Mouse (Mus musculus) kidney, adult 10 weeks (tissue): ENCODE results near the gene Igfbp4. TPM values are rescaled to one million over a fixed set of nuclear protein-coding genes. Genes with fewer than 3 reads are reported as not detected.

Experiments used
- polyA plus RNA-seq: library from polyadenylated mRNA; stranded (reverse); fragments of 350-450 nt; fragmentation: Illumina TruSeq; extraction: RNeasy Lipid Tissue Mini Kit (QIAGEN cat#74804); gene quantifications from one replicate; pipeline ENCODE4 v1.2.3, GENCODE M21; 2014; ENCODE audit warnings: low read depth, low replicate concordance

Igfbp4 gene
- polyA plus RNA-seq: 113 TPM

DNA sequence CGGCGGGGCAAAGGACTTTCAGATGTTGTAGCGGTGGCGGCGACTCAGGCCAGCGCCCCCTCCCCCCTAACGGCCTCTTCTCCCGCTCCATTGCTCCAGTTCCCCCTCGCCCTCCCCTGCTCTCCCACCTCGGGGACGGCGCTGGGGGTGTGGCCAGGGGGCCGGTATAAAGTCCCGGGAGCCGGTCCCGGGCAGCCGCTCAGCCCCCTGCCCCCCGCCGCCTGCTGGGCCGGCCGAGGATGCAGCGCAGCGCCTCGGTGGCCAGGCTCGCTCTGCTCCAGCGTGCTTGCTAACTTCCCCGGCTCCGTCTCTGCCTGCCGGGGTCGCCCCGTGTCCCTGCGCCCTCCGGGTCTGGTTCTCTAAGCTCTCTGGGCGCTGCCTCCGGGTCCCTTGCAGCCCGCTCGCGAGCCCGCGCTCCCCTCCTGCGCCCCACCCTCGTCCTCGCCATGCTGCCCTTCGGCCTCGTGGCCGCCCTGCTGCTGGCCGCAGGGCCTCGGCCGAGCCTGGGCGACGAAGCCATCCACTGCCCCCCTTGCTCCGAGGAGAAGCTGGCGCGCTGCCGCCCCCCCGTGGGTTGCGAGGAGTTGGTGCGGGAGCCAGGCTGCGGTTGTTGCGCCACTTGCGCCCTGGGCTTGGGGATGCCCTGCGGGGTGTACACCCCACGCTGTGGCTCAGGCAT, at the start of gene Igfbp4:
Gene Igfbp4 (plus strand): TSS at position 194 of the 679 bp plus-strand sequence.

GRCm38 (mm10) chr11:99023500-99024467, 17.3 kb upstream of the Igfbp4 start, which contains the start of gene Top2a:
Top2a (minus strand) TSS chr11:99024189.

GRCm38 (mm10) chr11:99089077-99089601, 48.1 kb downstream of the Igfbp4 start, which contains the start of gene Tns4:
Tns4 (minus strand) TSS chr11:99089306.

Other genes starting within 250 kb of the Igfbp4 start
- 52.8 TPM for gene Msl1, start 245.7 kb upstream of the Igfbp4 start, polyA plus RNA-seq
- 12.8 TPM for gene Casc3, start 236.3 kb upstream of the Igfbp4 start, polyA plus RNA-seq
- gene Rapgefl1, start 204.5 kb upstream of the Igfbp4 start, polyA plus RNA-seq: 1.0 TPM
- gene Wipf2, start 177.6 kb upstream of the Igfbp4 start, polyA plus RNA-seq: 8.2 TPM
- gene Cdc6, start 133.4 kb upstream of the Igfbp4 start, polyA plus RNA-seq: not detected
- 0.77 TPM for gene Rara, start 113.4 kb upstream of the Igfbp4 start, polyA plus RNA-seq
- not detected for gene Gjd3, start 58.2 kb upstream of the Igfbp4 start, polyA plus RNA-seq
- 1.1 TPM for gene Top2a, start 17.1 kb upstream of the Igfbp4 start, polyA plus RNA-seq
- gene Tns4, start 48.1 kb downstream of the Igfbp4 start, polyA plus RNA-seq: not detected
- not detected for gene Ccr7, start 113.8 kb downstream of the Igfbp4 start, polyA plus RNA-seq
- gene Smarce1, start 189.8 kb downstream of the Igfbp4 start, polyA plus RNA-seq: 111 TPM
- 5.1 TPM for gene Krt222, start 202.8 kb downstream of the Igfbp4 start, polyA plus RNA-seq
- not detected for gene Krt24, start 244.0 kb downstream of the Igfbp4 start, polyA plus RNA-seq